Mouse (Mus musculus) spleen, postnatal 0 days (tissue): ENCODE results near the gene Pds5a. TPM values are rescaled to one million over a fixed set of nuclear protein-coding genes. Genes with fewer than 3 reads are reported as not detected.

Experiments
- polyA plus RNA-seq: library from polyadenylated mRNA; unstranded; fragments of >200 nt; fragmentation: Nextera tagmentation; extraction: Ambion mirVana; gene quantifications from 2 replicates; pipeline ENCODE4 v1.2.1, GENCODE M21; 2015

Gene Pds5a
- polyA plus RNA-seq = 37.7 and 40.7 TPM in 2 replicates

DNA sequence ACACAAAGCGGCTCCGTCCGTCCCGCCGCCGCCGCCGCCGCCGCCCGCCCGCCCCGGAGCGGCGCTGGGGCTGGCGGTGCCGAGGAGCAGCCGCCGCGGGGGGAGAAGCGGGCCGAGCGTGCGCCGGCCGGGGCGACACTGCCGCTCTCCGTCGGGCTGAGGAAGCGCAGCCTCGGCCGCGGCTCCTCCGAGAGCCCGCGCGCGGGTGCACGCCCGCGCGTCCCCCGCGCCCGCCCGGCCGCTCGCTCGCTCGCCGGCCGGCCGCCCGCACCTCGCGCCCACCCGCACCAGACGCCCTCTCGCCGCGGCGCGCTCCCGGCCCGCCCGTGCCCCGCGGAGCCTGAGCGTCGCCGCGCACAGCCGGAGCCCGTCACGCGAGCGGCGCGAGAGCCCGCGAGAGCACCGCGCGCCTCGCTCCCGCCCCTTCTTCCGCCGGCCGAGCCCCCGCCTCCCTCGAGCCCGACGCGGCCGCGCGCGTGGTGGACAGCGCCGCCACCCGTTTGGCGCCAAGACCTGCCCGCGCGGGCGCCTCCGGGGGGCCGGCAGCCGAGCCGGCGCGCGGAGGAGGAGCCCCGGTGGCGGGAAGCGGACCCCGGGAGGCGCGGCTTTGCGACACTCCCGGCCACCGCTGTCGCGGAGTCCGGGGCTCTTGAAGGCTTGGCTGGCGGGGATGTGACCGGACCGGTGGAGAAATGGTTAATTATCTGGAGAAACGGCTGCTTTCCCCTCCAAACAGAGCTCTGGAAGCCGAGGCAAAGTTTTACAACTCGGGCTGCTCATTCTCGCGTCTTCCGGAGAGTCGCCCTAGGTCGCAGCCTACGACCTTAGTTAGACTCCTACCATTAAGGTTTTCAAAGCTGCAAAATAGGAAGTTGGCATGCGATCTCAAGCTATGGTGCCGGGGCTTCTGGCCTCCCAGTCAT, at the start of gene Pds5a:
Gene Pds5a (minus strand): TSS at position 438 of the 923 bp plus-strand sequence.

Other genes with a start within 250 kb of the Pds5a start
- gene Gm43552, start 205.4 kb downstream of the Pds5a start, polyA plus RNA-seq = not detected in 2 replicates
- 88.1 and 106 TPM in 2 replicates for gene Smim14, start 161.1 kb downstream of the Pds5a start, polyA plus RNA-seq
- gene Ube2k, start 161.0 kb downstream of the Pds5a start, polyA plus RNA-seq = 108 and 123 TPM in 2 replicates
- gene N4bp2, start 65.2 kb upstream of the Pds5a start, polyA plus RNA-seq = 10.1 and 11.4 TPM in 2 replicates
- 8.0 and 11.6 TPM in 2 replicates for gene Rhoh, start 162.9 kb upstream of the Pds5a start, polyA plus RNA-seq
- gene Chrna9, start 236.6 kb upstream of the Pds5a start, polyA plus RNA-seq = not detected in 2 replicates